Comparison of ENCODE assay signal across 8 mouse cellular contexts in the genomic region with DNA sequence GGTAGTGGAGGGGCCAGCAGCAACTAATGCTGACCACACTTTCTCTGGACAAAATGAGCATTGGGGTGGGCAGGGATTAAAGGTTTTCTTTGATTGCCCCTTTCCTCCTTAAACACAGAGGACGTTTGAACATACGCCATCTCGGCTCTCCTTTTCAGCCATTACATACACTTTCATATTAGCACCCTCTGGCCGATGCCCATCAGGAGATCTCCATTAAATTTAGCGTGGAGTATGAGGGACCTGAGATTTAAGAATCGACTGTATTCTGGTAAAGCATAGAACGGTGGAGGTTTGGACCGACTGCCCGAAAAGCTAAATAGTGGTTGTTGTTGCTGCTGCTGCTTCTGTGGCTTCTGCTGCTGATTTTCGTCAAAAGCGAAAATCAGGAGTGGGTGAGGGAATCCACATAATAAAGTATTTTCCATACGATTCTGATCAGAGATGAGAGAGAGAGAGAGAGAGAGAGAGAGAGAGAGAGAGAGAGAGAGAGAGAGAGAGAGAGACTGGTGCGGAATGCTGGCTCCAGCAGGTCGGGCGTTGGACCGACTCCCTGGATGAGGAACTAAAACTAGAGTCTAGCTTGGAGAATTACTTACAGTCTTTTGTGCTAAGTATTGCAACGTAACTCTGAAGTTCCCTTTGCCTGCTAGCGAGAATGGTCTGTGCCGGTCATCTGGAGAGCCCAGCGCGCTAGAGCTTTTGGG. TPM values are rescaled to one million over a fixed set of nuclear protein-coding genes. Genes with fewer than 3 reads are reported as not detected.
A peak's percentile ranks its signal among the peaks of the same experiment; 100 is the strongest.
DNase-seq lines count a peak whose midpoint lies in the region; ATAC-seq and TF ChIP-seq lines count a peak whose summit lies in the region.

No protein-coding gene starts in this region.

- intact Hi-C loops in gastrocnemius, adult 2 months (cut with DNase I) = loop anchor here (5.0 kb wide), 1 partner anchor 241 kb away; no protein-coding TSS in a partner anchor
- intact Hi-C loops in left cerebral cortex, postnatal 4 days (cut with DNase I) = no loop called here

- under 1% methylated on average over 21 of the region's 21 CpGs for WGBS in embryonic facial prominence, embryonic 10.5 days
- WGBS in hindbrain, embryonic 14.5 days = 1% methylated on average over 21 of the region's 21 CpGs
- 1% methylated on average over 21 of the region's 21 CpGs for WGBS in midbrain, embryonic 13.5 days

- peak overlapping the region; percentile 60 for H3K4me3 ChIP-seq in gastrocnemius, adult 2 months
- peak overlapping the region; percentile 74 for H3K4me3 ChIP-seq in embryonic facial prominence, embryonic 10.5 days
- H3K4me3 ChIP-seq in hindbrain, embryonic 14.5 days (replicated peaks; ENCODE audit: low read length) = no peak overlapping the region
- peak overlapping the region; percentile 6; the same call in 1 of the 2 replicates for H3K4me3 ChIP-seq in midbrain, embryonic 13.5 days (replicated peaks)

- no peaks in the 10 kb centered on the region for H3K36me3 ChIP-seq in embryonic facial prominence, embryonic 10.5 days (replicated peaks)
- H3K36me3 ChIP-seq in hindbrain, embryonic 14.5 days (replicated peaks; ENCODE audit: control insufficient read depth, insufficient read depth) = no peaks in the 10 kb centered on the region
- no peaks in the 10 kb centered on the region for H3K36me3 ChIP-seq in midbrain, embryonic 13.5 days

- 0 out of 2 replicates have a peak overlapping the region, but pooled peaks have one; percentile 3 for H3K4me2 ChIP-seq in hindbrain, embryonic 14.5 days (replicated peaks)
- H3K4me2 ChIP-seq in midbrain, embryonic 13.5 days (replicated peaks) = peak overlapping the region; percentile 20; the same call in 1 of the 2 replicates

- H3K9ac ChIP-seq in hindbrain, embryonic 14.5 days = no peak overlapping the region
- no peak overlapping the region for H3K9ac ChIP-seq in midbrain, embryonic 13.5 days (replicated peaks)

- peak; percentile 20 for DNase-seq in gastrocnemius, adult 2 months
- DNase-seq in gastrocnemius, postnatal 25 days = no peak
- peak; percentile 53 for DNase-seq in embryonic facial prominence, embryonic 10.5 days (ENCODE audit: low spot score)
- no peak for DNase-seq in hindbrain, embryonic 14.5 days (ENCODE audit: low spot score)
- no peak for DNase-seq in left cerebral cortex, postnatal 4 days
- DNase-seq in natural killer cell, adult 2 months (ENCODE audit: low spot score in 2 of 2) = no peak
- no peak for DNase-seq in cerebellum, adult 11-12 months

- no peaks in the 10 kb centered on the region for H3K9me3 ChIP-seq in embryonic facial prominence, embryonic 10.5 days
- no peaks in the 10 kb centered on the region for H3K9me3 ChIP-seq in hindbrain, embryonic 14.5 days (ENCODE audit: control insufficient read depth, low read length)
- H3K9me3 ChIP-seq in midbrain, embryonic 13.5 days = no peaks in the 10 kb centered on the region

- peaks cover 35% of the 10 kb centered on the region for H3K4me1 ChIP-seq in embryonic facial prominence, embryonic 10.5 days
- peaks cover 8% of the 10 kb centered on the region; the same call in 1 of the 2 replicates for H3K4me1 ChIP-seq in hindbrain, embryonic 14.5 days (replicated peaks; ENCODE audit: control insufficient read depth, insufficient read depth, low read length)
- H3K4me1 ChIP-seq in midbrain, embryonic 13.5 days (replicated peaks) = peaks cover 30% of the 10 kb centered on the region

- no peak overlapping the region for H3K27ac ChIP-seq in gastrocnemius, adult 2 months
- peak overlapping the region; percentile 94 for H3K27ac ChIP-seq in embryonic facial prominence, embryonic 10.5 days (replicated peaks)
- H3K27ac ChIP-seq in hindbrain, embryonic 14.5 days = no peak overlapping the region
- H3K27ac ChIP-seq in midbrain, embryonic 13.5 days = no peak overlapping the region

- peaks cover 100% of the 10 kb centered on the region for H3K27me3 ChIP-seq in embryonic facial prominence, embryonic 10.5 days (replicated peaks; ENCODE audit: low read depth, poor library complexity, severe bottlenecking)
- peaks cover 72% of the 10 kb centered on the region for H3K27me3 ChIP-seq in hindbrain, embryonic 14.5 days (ENCODE audit: control insufficient read depth, insufficient read depth, low read length)
- H3K27me3 ChIP-seq in midbrain, embryonic 13.5 days = peaks cover 92% of the 10 kb centered on the region

- TF ChIP-seq CTCF in gastrocnemius, adult 2 months (IDR thresholded peaks at IDR 0.05) = no peak

- no peak for ATAC-seq in hindbrain, embryonic 14.5 days (ENCODE audit: low FRiP score)
- ATAC-seq in midbrain, embryonic 13.5 days = no peak

RNA-seq across cellular contexts. Expression of a gene that starts 1.2 kb away (rescaled TPM):
- under 1 TPM in 1 of 2 experiments, not detected in 1; 0.11 TPM for total RNA-seq in gastrocnemius, adult 2 months (2021)
- total RNA-seq in gastrocnemius, postnatal 25 days (2021) = not detected
- 59.5 and 63.6 TPM in 2 replicates for polyA plus RNA-seq in embryonic facial prominence, embryonic 10.5 days (2016; fragmentation: Nextera tagmentation; extraction: Ambion mirVana)
- polyA plus RNA-seq in hindbrain, embryonic 14.5 days (2014; fragmentation: Nextera tagmentation; extraction: Ambion mirVana) = 0.35 TPM in 1 of 2 replicates, not detected in the other
- 0.37 and 1.4 TPM in 2 replicates for polyA plus RNA-seq in midbrain, embryonic 13.5 days (2015; fragmentation: Nextera tagmentation; extraction: Ambion mirVana)
- total RNA-seq in left cerebral cortex, postnatal 4 days (2021) = 1 to 10 TPM; 1.7 to 4.8 TPM

Comparison
In these comparisons a context has a peak if more than half of its experiments do, and no peak if none do; other contexts are left out.
1. DNase-seq: peak in gastrocnemius, adult 2 months (single experiment) and embryonic facial prominence, embryonic 10.5 days (single experiment); none in gastrocnemius, postnatal 25 days (single experiment), hindbrain, embryonic 14.5 days (single experiment), left cerebral cortex, postnatal 4 days (single experiment), natural killer cell, adult 2 months (0 of 2) and cerebellum, adult 11-12 months (single experiment).